Mouse (Mus musculus) midbrain, embryonic 14.5 days (tissue): ENCODE results near the gene Zfp42. TPM values are rescaled to one million over a fixed set of nuclear protein-coding genes. Genes with fewer than 3 reads are reported as not detected.

Experiments
- ATAC-seq: fragments of 200-750 bp; cut with Nextera tagmentation; 2 replicates; pipeline ENCODE4 v1.8.0; 2017; ENCODE audit warnings: moderate number of reproducible peaks, moderate library complexity; ENCODE audit not compliant: low FRiP score, low TSS enrichment
- DNase-seq: peaks from one replicate; pipeline ENCODE4 v3.0.0-alpha.2; 2015
- H3K27ac ChIP-seq: fragments of 300-500 bp; sonication (generic); replicated peaks from 2 replicates; pipeline ENCODE4 v1.5.1; 2014; ENCODE audit warnings: mild to moderate bottlenecking, low read depth, low read length, moderate library complexity
- H3K27me3 ChIP-seq: fragments of 300-500 bp; sonication (generic); 2 replicates; pipeline ENCODE4 v1.6.1; 2014; ENCODE audit warnings: low read length, control low read depth, mixed read lengths; ENCODE audit not compliant: control insufficient read depth, insufficient read depth
- H3K36me3 ChIP-seq: fragments of 300-500 bp; sonication (generic); 2 replicates; pipeline ENCODE4 v1.6.1; 2014; ENCODE audit warnings: low read length, control low read depth; ENCODE audit not compliant: control insufficient read depth, insufficient read depth
- H3K4me1 ChIP-seq: fragments of 300-500 bp; sonication (generic); 2 replicates; pipeline ENCODE4 v1.6.1; 2014; ENCODE audit warnings: mild to moderate bottlenecking, antibody characterized with exemption, low read length, control low read depth; ENCODE audit not compliant: control insufficient read depth, insufficient read depth
- H3K4me2 ChIP-seq: fragments of 300-500 bp; sonication (generic); 2 replicates; pipeline ENCODE4 v1.6.1; 2014; ENCODE audit warnings: mild to moderate bottlenecking, low read length, moderate library complexity
- H3K4me3 ChIP-seq: fragments of 300-500 bp; sonication (generic); replicated peaks from 2 replicates; pipeline ENCODE4 v1.5.1; 2014; ENCODE audit warnings: low read depth, low read length
- H3K9ac ChIP-seq: fragments of 300-500 bp; sonication (generic); replicated peaks from 2 replicates; pipeline ENCODE4 v1.6.1; 2014; ENCODE audit warnings: mild to moderate bottlenecking, low read length, moderate library complexity
- H3K9me3 ChIP-seq: fragments of 300-500 bp; sonication (generic); 2 replicates; pipeline ENCODE4 v1.6.1; 2016; ENCODE audit warnings: low read length, control low read depth, mixed read lengths; ENCODE audit not compliant: control insufficient read depth
- WGBS: fragments of 180-500 bp; shearing (Covaris S2); extraction: QIAGEN DNeasy Blood & Tissue Kit; methylation state at CpG from one replicate; pipeline ENCODE4 v1.1.7; 2014; 5-methylcytosine and 5-hydroxymethylcytosine counted together
- polyA plus RNA-seq: library from polyadenylated mRNA; unstranded; fragments of >200 nt; fragmentation: Nextera tagmentation; extraction: Ambion mirVana; gene quantifications from 2 replicates; pipeline ENCODE4 v1.2.1, GENCODE M21; 2014

The Zfp42 gene
- polyA plus RNA-seq, 1 experiment from 2014 or later, result not detected

DNA sequence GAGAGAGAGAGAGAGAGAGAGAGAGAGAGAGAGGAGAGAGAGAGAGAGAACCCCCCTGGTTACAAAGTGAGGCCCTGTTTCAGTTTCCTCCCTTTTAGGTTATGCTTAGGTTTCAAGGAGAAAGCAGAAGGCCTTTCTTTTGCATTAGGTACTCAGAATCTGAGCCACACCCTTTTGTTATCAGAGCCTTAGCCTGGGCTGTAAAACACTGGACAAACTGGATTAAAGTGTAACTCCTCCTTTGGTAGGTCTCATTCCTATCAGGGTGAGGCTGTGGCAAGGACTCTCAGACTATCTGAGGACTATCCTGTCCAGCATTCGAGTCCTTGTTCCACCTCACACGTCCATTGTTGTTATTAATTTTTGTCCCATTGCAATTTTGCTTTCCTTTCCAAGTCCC, 1.4 kb upstream of the Zfp42 start:
- H3K27ac ChIP-seq, result no peak overlapping the region
- WGBS, result 87% methylated on average over 2 of the region's 2 CpGs
- H3K36me3 ChIP-seq, result no peaks in the 10 kb centered on the region
- no peaks in the 10 kb centered on the region for H3K9me3 ChIP-seq
- DNase-seq (no peak), ATAC-seq (no peak)
- no peak overlapping the region for H3K4me2 ChIP-seq
- no peak overlapping the region for H3K4me3 ChIP-seq
- no peaks in the 10 kb centered on the region for H3K4me1 ChIP-seq
- no peak overlapping the region for H3K9ac ChIP-seq
- no peaks in the 10 kb centered on the region for H3K27me3 ChIP-seq

DNA sequence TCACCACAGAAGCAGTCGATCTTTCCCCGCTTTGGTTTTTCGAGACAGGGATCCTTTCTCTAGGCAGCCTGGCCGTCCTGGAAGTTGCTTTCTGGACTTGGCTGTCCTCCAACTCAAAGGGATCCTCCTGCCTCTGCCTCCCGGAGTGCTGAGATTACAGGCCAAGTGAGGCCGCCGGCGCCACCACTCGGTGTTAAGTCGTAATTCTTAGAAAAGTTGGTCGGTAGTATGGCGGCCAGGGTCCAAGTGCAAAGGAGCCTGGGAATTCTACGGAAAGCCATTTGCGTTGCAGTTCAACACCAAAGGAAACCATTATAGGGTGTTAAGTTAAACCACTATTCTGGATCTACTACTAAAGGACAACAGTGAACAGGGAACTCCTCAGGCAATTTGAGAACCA, 1.1 kb downstream of the Zfp42 start:
- Histone ChIP-seq H3K9me3 (no peaks in the 10 kb centered on the region), H3K4me2 (no peak overlapping the region), H3K4me1 (no peaks in the 10 kb centered on the region), H3K4me3 (no peak overlapping the region), H3K36me3 (no peaks in the 10 kb centered on the region), H3K9ac (no peak overlapping the region), H3K27ac (no peak overlapping the region), H3K27me3 (no peaks in the 10 kb centered on the region)
- no peak for ATAC-seq
- DNase-seq, result no peak
- 98% methylated on average over 14 of the region's 14 CpGs for WGBS

DNA sequence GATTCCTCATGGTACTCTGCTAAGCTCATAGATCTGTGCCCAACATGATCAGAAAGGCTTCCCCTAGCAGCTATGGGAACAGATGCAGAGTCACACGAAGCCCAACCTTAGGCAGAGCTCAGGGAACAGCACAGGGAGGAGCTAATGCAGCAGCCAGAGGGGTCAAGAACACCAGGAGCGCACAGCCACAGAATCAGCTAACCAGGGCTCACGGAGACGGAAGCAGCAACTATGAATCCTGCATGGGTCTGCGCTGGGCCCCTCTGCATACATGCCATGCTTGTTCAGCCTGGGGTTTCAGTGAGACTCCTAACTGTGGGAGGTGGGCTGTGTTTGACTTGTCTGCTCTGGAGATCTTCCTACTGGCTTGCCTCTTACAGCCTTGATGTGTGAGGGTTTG, 7.0 kb downstream of the Zfp42 start:
- no peaks in the 10 kb centered on the region for H3K4me1 ChIP-seq
- ATAC-seq (no peak), DNase-seq (no peak)
- WGBS, result 80% methylated on average over 5 of the region's 5 CpGs
- H3K27me3 ChIP-seq, result no peaks in the 10 kb centered on the region
- H3K36me3 ChIP-seq, result no peaks in the 10 kb centered on the region
- H3K9me3 ChIP-seq, result no peaks in the 10 kb centered on the region
- no peak overlapping the region for H3K27ac ChIP-seq
- H3K4me2 ChIP-seq, result no peak overlapping the region
- H3K4me3 ChIP-seq, result no peak overlapping the region
- no peak overlapping the region for H3K9ac ChIP-seq

DNA sequence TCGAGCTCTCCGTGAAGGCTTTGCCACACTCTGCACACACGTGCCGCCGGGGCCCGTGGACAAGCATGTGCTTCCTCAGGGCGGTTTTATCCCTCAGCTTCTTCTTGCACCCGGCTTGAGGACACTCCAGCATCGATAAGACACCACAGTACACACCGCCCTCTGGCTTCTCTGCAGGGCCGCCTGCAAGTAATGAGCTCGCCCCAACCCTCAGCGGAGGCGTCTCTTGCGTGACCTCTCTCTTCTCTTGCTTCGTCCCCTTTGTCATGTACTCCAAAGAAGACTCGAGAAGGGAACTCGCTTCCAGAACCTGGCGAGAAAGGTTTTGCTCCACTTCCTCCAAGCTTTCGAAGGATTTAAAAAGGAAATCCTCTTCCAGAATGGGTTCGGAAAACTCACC, 11.0 kb downstream of the Zfp42 start:
- Histone ChIP-seq H3K27me3 (no peaks in the 10 kb centered on the region), H3K4me1 (no peaks in the 10 kb centered on the region), H3K4me2 (no peak overlapping the region), H3K9ac (no peak overlapping the region), H3K27ac (no peak overlapping the region), H3K36me3 (no peaks in the 10 kb centered on the region), H3K4me3 (no peak overlapping the region), H3K9me3 (no peaks in the 10 kb centered on the region)
- ATAC-seq, result no peak
- 92% methylated on average over 21 of the region's 21 CpGs for WGBS
- no peak for DNase-seq

DNA sequence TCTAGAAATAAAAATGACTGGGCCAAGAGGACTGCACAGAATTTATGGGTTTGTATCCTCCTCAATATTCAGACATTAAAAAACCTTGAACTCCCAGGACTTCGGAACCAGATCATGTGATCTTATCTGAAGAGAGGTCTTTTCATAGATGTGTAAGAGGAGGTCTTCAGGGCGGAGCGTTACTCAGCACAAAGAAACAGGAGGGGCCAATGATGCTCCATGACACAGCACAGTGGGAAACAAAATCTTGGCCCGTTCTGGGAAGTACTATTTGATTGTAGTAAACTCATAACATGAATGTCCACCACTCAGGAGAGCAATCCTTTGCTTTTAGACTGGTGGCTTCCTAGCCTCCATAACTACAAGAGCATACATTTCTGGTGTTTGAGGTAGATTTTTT, 12.6 kb downstream of the Zfp42 start:
- H3K27me3 ChIP-seq, result no peaks in the 10 kb centered on the region
- 79% methylated on average over 4 of the region's 4 CpGs for WGBS
- no peaks in the 10 kb centered on the region for H3K4me1 ChIP-seq
- no peak overlapping the region for H3K4me3 ChIP-seq
- H3K9me3 ChIP-seq, result no peaks in the 10 kb centered on the region
- no peak overlapping the region for H3K9ac ChIP-seq
- no peak for ATAC-seq
- H3K4me2 ChIP-seq, result no peak overlapping the region
- DNase-seq, result no peak
- no peaks in the 10 kb centered on the region for H3K36me3 ChIP-seq
- no peak overlapping the region for H3K27ac ChIP-seq

DNA sequence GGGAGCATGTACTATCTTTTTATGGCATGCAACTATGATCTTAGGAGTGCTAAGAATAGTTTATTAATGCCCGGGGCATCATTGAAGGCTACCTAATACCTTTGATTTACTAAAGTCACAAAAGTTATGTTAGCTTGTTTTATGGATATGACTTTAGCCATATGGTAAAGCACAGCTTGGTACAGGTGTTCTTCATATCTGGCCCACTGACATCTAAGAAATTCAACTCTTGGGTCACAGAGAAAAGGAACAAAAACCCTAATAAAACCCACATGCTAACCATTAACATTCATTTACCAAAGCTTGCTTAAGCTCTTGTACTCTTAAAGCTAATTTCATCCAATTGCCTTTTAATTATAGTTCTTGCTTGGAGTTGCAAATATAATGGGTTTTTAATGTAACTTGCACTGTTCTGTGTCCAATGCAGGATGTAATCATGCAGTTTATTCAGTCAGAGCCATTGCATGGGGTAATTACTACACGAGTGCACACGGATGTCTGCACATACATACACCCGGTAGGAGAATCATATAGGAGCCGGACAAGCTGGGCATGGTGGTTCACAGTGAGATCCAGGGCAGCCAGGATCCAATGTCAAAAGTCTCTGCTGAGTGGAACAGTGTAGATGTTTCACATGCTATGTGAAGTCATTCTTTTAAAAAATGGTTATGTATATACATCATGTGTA, 16.2 kb downstream of the Zfp42 start:
- Histone ChIP-seq H3K27ac (no peak overlapping the region), H3K9me3 (no peaks in the 10 kb centered on the region), H3K36me3 (no peaks in the 10 kb centered on the region), H3K4me1 (no peaks in the 10 kb centered on the region), H3K4me2 (no peak overlapping the region), H3K9ac (no peak overlapping the region), H3K27me3 (no peaks in the 10 kb centered on the region), H3K4me3 (no peak overlapping the region)
- 94% methylated on average over 5 of the region's 5 CpGs for WGBS
- no peak for ATAC-seq
- no peak for DNase-seq

DNA sequence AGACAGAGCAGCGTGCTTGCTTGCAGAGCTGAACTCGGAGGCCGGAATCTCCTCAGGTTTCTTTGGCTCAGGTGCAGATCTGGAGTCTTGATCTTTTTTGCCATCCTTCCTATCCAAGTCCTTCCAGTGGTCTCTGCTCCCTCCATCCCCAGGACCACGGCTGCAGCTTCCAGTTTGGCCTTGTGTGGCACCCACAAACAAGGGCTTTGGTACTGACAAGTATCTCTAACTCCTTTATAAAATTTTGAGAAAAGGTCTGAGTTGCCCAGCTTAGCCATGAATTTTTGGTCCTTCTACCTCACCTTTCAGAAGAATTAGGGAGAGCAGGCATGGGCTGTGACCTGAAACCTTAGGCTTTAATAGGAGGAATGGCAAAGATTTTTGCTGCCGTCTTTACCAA, 17.0 kb downstream of the Zfp42 start:
- Histone ChIP-seq H3K27ac (no peak overlapping the region), H3K27me3 (no peaks in the 10 kb centered on the region), H3K4me3 (no peak overlapping the region), H3K4me2 (no peak overlapping the region), H3K36me3 (no peaks in the 10 kb centered on the region), H3K9ac (no peak overlapping the region), H3K4me1 (no peaks in the 10 kb centered on the region), H3K9me3 (no peaks in the 10 kb centered on the region)
- ATAC-seq (no peak), DNase-seq (no peak)
- 93% methylated on average over 5 of the region's 5 CpGs for WGBS

DNA sequence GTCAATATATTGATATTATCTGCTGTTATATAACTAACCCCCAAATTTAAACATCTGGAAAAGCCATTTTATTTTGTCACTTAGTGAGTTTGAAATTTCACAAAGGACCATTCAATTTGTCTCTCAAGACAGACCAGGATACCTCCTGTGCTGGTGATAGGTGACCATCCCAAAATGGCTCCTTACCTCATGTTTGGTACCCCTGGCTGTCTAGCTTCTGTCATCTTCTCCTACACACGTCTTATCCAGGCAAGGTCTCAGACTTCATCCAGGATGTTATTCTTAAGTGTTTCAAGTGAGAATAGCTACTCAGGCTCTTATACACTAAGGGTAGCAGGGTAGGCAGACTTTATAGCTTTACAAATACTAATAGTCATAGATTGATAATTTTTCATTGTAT, 17.9 kb downstream of the Zfp42 start:
- Histone ChIP-seq H3K27ac (no peak overlapping the region), H3K9me3 (no peaks in the 10 kb centered on the region), H3K4me2 (no peak overlapping the region), H3K9ac (no peak overlapping the region), H3K4me1 (no peaks in the 10 kb centered on the region), H3K27me3 (no peaks in the 10 kb centered on the region), H3K36me3 (no peaks in the 10 kb centered on the region), H3K4me3 (no peak overlapping the region)
- no peak for DNase-seq
- WGBS, result 92% methylated on average over 1 of the region's 1 CpGs
- ATAC-seq, result no peak

DNA sequence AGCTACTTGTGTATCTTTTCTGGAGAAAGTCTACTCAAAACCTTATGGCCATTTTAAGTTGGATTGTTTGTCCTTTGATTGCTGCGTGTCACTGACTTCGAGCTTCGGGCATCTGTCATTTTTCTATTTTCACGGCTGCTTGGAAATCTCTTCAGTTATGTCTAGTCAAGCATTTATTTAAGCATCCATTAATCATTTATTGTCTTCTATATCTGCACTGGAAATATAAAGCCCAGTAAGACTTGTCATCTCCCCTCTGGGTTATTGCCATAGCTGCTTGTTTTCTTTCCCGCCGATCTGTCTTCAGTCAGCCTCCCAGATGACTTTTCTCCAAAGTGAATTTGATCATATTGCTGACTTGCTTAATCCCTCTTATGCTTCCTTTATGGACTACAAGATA, 19.3 kb downstream of the Zfp42 start:
- Histone ChIP-seq H3K9me3 (no peaks in the 10 kb centered on the region), H3K27me3 (no peaks in the 10 kb centered on the region), H3K4me3 (no peak overlapping the region), H3K36me3 (no peaks in the 10 kb centered on the region), H3K9ac (no peak overlapping the region), H3K4me1 (no peaks in the 10 kb centered on the region), H3K27ac (no peak overlapping the region), H3K4me2 (no peak overlapping the region)
- 93% methylated on average over 6 of the region's 6 CpGs for WGBS
- ATAC-seq, result no peak
- no peak for DNase-seq
